Mouse (Mus musculus) forebrain, embryonic 16.5 days (tissue): ENCODE data around the gene Gm9376. TPM values are rescaled to one million over a fixed set of nuclear protein-coding genes. Genes with fewer than 3 reads are reported as not detected.

Experiments used
- ATAC-seq: fragments of 200-750 bp; cut with Nextera tagmentation; 2 replicates; pipeline ENCODE4 v1.8.0; 2017; ENCODE audit warnings: mild to moderate bottlenecking, moderate library complexity
- H3K27ac ChIP-seq: fragments of 300-500 bp; sonication (generic); 2 replicates; pipeline ENCODE4 v1.5.1; 2014; ENCODE audit warnings: low read length, control low read depth
- H3K27me3 ChIP-seq: fragments of 300-500 bp; sonication (generic); replicated peaks from 2 replicates; pipeline ENCODE4 v1.6.1; 2014; ENCODE audit warnings: low read length; ENCODE audit not compliant: control insufficient read depth, insufficient read depth
- H3K36me3 ChIP-seq: fragments of 300-500 bp; sonication (generic); 2 replicates; pipeline ENCODE4 v1.6.1; 2014; ENCODE audit not compliant: control insufficient read depth, insufficient read depth
- H3K4me1 ChIP-seq: fragments of 300-500 bp; sonication (generic); replicated peaks from 2 replicates; pipeline ENCODE4 v1.6.1; 2014; ENCODE audit warnings: low read length; ENCODE audit not compliant: control insufficient read depth, insufficient read depth
- H3K4me2 ChIP-seq: fragments of 300-500 bp; sonication (generic); 2 replicates; pipeline ENCODE4 v1.6.1; 2014; ENCODE audit warnings: mild to moderate bottlenecking, low read length, control low read depth
- H3K4me3 ChIP-seq: fragments of 300-500 bp; sonication (generic); replicated peaks from 2 replicates; pipeline ENCODE4 v1.5.1; 2014; ENCODE audit warnings: mild to moderate bottlenecking, low read length, control low read depth
- H3K9ac ChIP-seq: fragments of 300-500 bp; sonication (generic); replicated peaks from 2 replicates; pipeline ENCODE4 v1.6.1; 2014; ENCODE audit warnings: low read depth, low read length, control low read depth
- H3K9me3 ChIP-seq: fragments of 300-500 bp; sonication (generic); 2 replicates; pipeline ENCODE4 v1.6.1; 2016; ENCODE audit warnings: low read length; ENCODE audit not compliant: control insufficient read depth
- WGBS: fragments of 180-500 bp; shearing (Covaris S2); extraction: QIAGEN DNeasy Blood & Tissue Kit; methylation state at CpG from one replicate; pipeline ENCODE4 v1.1.7; 2014; 5-methylcytosine and 5-hydroxymethylcytosine counted together
- polyA plus RNA-seq: library from polyadenylated mRNA; unstranded; fragments of >200 nt; fragmentation: Nextera tagmentation; extraction: Ambion mirVana; gene quantifications from 2 replicates; pipeline ENCODE4 v1.2.1, GENCODE M21; 2015

The Gm9376 gene
- polyA plus RNA-seq, 1 experiment from 2014 or later, result not detected

- no peak for ATAC-seq
- Histone ChIP-seq H3K27me3 (peaks cover 2% of the 10 kb centered on the region), H3K27ac (peak overlapping the region; percentile 60), H3K4me2 (peak overlapping the region; percentile 97), H3K36me3 (no peaks in the 10 kb centered on the region), H3K9ac (peak overlapping the region; percentile 71), H3K9me3 (no peaks in the 10 kb centered on the region), H3K4me1 (peaks cover 48% of the 10 kb centered on the region), H3K4me3 (peak overlapping the region; percentile 67)
- WGBS, result under 1% methylated on average over 61 of the region's 62 CpGs
These were observed 31.3 kb upstream of the Gm9376 start for GRCm38 (mm10) chr14:118235361-118235972.

- Histone ChIP-seq H3K27ac (peak overlapping the region; percentile 60), H3K9me3 (no peaks in the 10 kb centered on the region), H3K9ac (peak overlapping the region; percentile 71), H3K4me1 (peaks cover 44% of the 10 kb centered on the region), H3K36me3 (no peaks in the 10 kb centered on the region), H3K4me3 (peak overlapping the region; percentile 67), H3K4me2 (peak overlapping the region; percentile 97), H3K27me3 (peaks cover 2% of the 10 kb centered on the region)
- under 1% methylated on average over 73 of the region's 73 CpGs for WGBS
- ATAC-seq, result peak; percentile 45
These were observed 30.5 kb upstream of the Gm9376 start for GRCm38 (mm10) chr14:118235973-118236885.

GRCm38 (mm10) chr14:118236886-118237289 is 29.9 kb upstream of the Gm9376 start, which contains the start of gene Sox21:
Gene Sox21 (minus strand): TSS chr14:118237030.
- under 1% methylated on average over 34 of the region's 34 CpGs for WGBS
- H3K4me1 ChIP-seq, result peaks cover 37% of the 10 kb centered on the region
- H3K9me3 ChIP-seq, result no peaks in the 10 kb centered on the region
- H3K27ac ChIP-seq, result peak within 1 kb of the TSS; percentile 60
- peak within 1 kb of the TSS; percentile 67 for H3K4me3 ChIP-seq
- ATAC-seq, result peak; percentile 73
- no peaks in the 10 kb centered on the region for H3K36me3 ChIP-seq
- H3K9ac ChIP-seq, result peak within 1 kb of the TSS; percentile 71
- H3K4me2 ChIP-seq, result peak within 1 kb of the TSS; percentile 97
- peaks cover under 1% of the 10 kb centered on the region; the same call in 1 of the 2 replicates for H3K27me3 ChIP-seq

GRCm38 (mm10) chr14:118237786-118238185 is 29.0 kb upstream of the Gm9376 start:
- Histone ChIP-seq H3K9ac (no peak overlapping the region), H3K27ac (no peak overlapping the region), H3K4me3 (no peak overlapping the region), H3K4me2 (peak overlapping the region; percentile 8), H3K27me3 (no peaks in the 10 kb centered on the region; the same call in 1 of the 2 replicates), H3K9me3 (no peaks in the 10 kb centered on the region), H3K36me3 (no peaks in the 10 kb centered on the region), H3K4me1 (peaks cover 33% of the 10 kb centered on the region)
- WGBS, result 8% methylated on average over 6 of the region's 6 CpGs
- no peak for ATAC-seq

- Histone ChIP-seq H3K9me3 (peaks cover 6% of the 10 kb centered on the region), H3K27me3 (no peaks in the 10 kb centered on the region; the same call in 1 of the 2 replicates), H3K4me2 (no peak overlapping the region), H3K9ac (no peak overlapping the region), H3K36me3 (no peaks in the 10 kb centered on the region), H3K27ac (no peak overlapping the region), H3K4me1 (peaks cover 29% of the 10 kb centered on the region), H3K4me3 (no peak overlapping the region)
- ATAC-seq, result no peak
- 21% methylated on average over 8 of the region's 8 CpGs for WGBS
These were observed 27.4 kb upstream of the Gm9376 start for GRCm38 (mm10) chr14:118239351-118239750.

GRCm38 (mm10) chr14:118241416-118241815 is 25.3 kb upstream of the Gm9376 start:
- Histone ChIP-seq H3K27me3 (no peaks in the 10 kb centered on the region; the same call in 1 of the 2 replicates), H3K9me3 (peaks cover 11% of the 10 kb centered on the region), H3K27ac (no peak overlapping the region), H3K4me3 (no peak overlapping the region), H3K4me1 (peaks cover 10% of the 10 kb centered on the region), H3K4me2 (no peak overlapping the region), H3K36me3 (no peaks in the 10 kb centered on the region), H3K9ac (no peak overlapping the region)
- ATAC-seq, result no peak
- 89% methylated on average over 2 of the region's 2 CpGs for WGBS

GRCm38 (mm10) chr14:118253381-118253780 is 13.4 kb upstream of the Gm9376 start:
- WGBS, result 90% methylated on average over 6 of the region's 6 CpGs

DNA sequence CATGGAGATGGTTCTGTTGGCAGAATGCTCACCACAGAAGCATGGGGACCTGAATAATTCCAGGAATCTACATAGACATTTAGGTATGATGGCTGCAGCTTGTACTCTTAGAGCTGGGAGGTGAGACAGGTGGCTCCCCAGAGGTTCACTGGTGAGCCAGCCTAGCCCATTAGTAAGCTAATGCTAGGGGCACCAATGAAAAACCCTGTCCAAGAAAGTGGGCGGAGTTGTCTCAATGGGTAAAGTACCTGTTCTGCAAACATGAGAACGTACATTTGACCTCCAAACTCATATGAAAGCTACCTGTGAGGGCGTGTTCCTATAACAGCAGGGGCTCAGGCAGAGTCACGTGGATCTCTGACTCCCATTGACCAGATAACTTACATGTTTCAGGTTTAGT is 2.1 kb downstream of the Gm9376 start:
- no peak overlapping the region for H3K4me2 ChIP-seq
- H3K9me3 ChIP-seq, result no peaks in the 10 kb centered on the region
- H3K27ac ChIP-seq, result no peak overlapping the region
- no peaks in the 10 kb centered on the region for H3K27me3 ChIP-seq
- no peak overlapping the region for H3K9ac ChIP-seq
- ATAC-seq, result no peak
- no peak overlapping the region for H3K4me3 ChIP-seq
- 84% methylated on average over 4 of the region's 4 CpGs for WGBS
- no peaks in the 10 kb centered on the region for H3K36me3 ChIP-seq
- H3K4me1 ChIP-seq, result no peaks in the 10 kb centered on the region

More at GRCm38 (mm10) chr14:118253381-118253780, 13.4 kb upstream of the Gm9376 start:
- Histone ChIP-seq H3K4me2 (no peak overlapping the region), H3K36me3 (no peaks in the 10 kb centered on the region), H3K4me1 (no peaks in the 10 kb centered on the region), H3K27me3 (no peaks in the 10 kb centered on the region), H3K9me3 (no peaks in the 10 kb centered on the region), H3K4me3 (no peak overlapping the region), H3K27ac (no peak overlapping the region), H3K9ac (no peak overlapping the region)
- ATAC-seq, result no peak
